Mouse (Mus musculus): ENCODE measurements around the gene Pramef12.

GRCm38 (mm10) chr4:144441095-144441494 is 32.8 kb upstream of the Pramef12 start:
- no peak for TF ChIP-seq CTCF (IDR thresholded peaks at IDR 0.05; ENCODE audit: low read depth, low read length)
- TF ChIP-seq POLR2A (IDR thresholded peaks at IDR 0.05; ENCODE audit: borderline replicate concordance, low read depth, low read length), result no peak

Data from bone marrow macrophage, adult 2 months (primary cell).